Mouse (Mus musculus): ENCODE data around the gene Mrpl23.

DNA sequence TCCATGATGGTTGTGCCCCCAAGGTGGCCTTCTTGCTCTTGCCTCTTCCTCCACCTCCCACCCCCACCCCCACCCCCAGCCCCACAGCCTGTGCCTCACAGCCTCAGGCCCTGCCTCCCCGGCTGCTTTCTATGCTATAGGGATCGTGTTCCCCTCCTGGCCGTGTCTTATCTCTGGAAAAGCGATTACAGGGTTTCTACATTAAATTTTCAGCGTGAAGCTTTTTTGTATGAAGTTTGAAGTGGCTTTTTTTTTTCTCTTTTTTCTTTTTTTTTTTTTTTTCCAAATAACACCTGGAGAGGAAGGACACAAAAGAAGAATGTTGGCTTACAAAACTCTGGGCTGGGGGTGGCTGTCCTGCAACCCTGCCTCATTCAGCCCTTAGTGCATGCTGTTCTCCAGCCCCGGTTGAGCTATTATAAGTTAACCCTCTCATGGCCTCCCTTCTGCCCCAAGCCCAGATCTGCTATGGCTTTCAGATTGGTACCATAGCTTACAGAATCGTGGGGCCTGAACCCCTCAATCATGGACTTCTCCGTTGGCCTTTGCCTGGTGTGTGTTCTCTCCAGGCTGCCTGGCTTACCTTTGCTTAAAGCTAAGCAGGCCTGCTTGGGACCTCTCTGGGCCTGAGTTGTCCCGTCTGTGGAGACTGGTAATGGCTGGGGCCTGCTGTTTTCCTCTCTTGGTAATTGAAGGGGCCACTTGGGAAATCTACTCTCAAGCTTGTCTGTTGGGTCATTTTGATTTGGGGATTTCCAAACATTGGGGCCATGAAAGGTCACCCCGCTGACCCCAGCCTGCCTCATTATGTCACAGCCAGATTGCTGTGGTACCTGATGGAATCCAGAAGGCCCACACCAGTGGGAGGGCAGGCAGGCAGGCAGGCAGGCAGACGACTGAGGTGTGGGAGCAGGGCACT lies 21.2 kb downstream of the Mrpl23 start:
- TF ChIP-seq CTCF (IDR thresholded peaks at IDR 0.05; ENCODE audit: borderline replicate concordance, control insufficient read depth, extremely low read depth, insufficient read depth, low read length, poor library complexity) (no peak), POLR2A (IDR thresholded peaks at IDR 0.05; ENCODE audit: control insufficient read depth, extremely low read depth, insufficient read depth, low read length, poor library complexity) (no peak)

Data from thymus, adult 2 months (tissue).